In genomic region chr4:149941067-149941755, GRCm38 (mm10) we compare ENCODE assay signal across 13 mouse cellular contexts. TPM values are rescaled to one million over a fixed set of nuclear protein-coding genes. Genes with fewer than 3 reads are reported as not detected.
DNase-seq lines count a peak whose midpoint lies in the region; TF ChIP-seq lines count a peak whose summit lies in the region.
"Had no signal": no experiment of that assay in that cellular context is flagged by ENCODE, and none has a peak within 500 bp of the region (broad histone marks: within the 10 kb centered on the region; RNA-seq: fewer than 3 reads in every experiment).

No protein-coding gene starts in this region.

- no peaks in the 10 kb centered on the region for H3K4me1 ChIP-seq in kidney, adult 2 months (ENCODE audit: control insufficient read depth, insufficient read depth, low read length)
- H3K4me1 ChIP-seq: liver, embryonic 13.5 days had no signal

- WGBS in kidney, adult 2 months = 77% methylated on average over 18 of the region's 18 CpGs

- no peak for TF ChIP-seq POLR2A in kidney, adult 2 months (IDR thresholded peaks at IDR 0.05; ENCODE audit: low read depth, low read length)

- no peak overlapping the region for H3K27ac ChIP-seq in kidney, adult 2 months (ENCODE audit: insufficient read depth, low read depth, low read length)
- H3K27ac ChIP-seq: heart, embryonic 13.5 days; liver, embryonic 13.5 days had no signal

- H3K27me3 ChIP-seq in kidney, adult 2 months (replicated peaks; ENCODE audit: control insufficient read depth, insufficient read depth, low read length) = no peaks in the 10 kb centered on the region

- peak; percentile 40 for DNase-seq in adrenal gland, postnatal 14 days
- no peak for DNase-seq in adrenal gland, adult (ENCODE audit: inconsistent age in 2 of 2, low spot score in 1 of 2)
- peak; percentile 62 for DNase-seq in kidney, adult 2 months
- DNase-seq in kidney, adult 11 months = no peak
- peak; percentile 47 for DNase-seq in ZHBTc4 (ENCODE audit: low read depth, low spot score)
- peak; percentile 46 for DNase-seq in heart, postnatal 4 days
- no peak for DNase-seq in layer of hippocampus, adult 11-12 months (ENCODE audit: low spot score)
- no peak for DNase-seq in yolk sac, embryonic 10.5 days (ENCODE audit: low spot score)
- DNase-seq: cerebellum, postnatal 10 days; liver, embryonic 13.5 days had no signal

- H3K4me3 ChIP-seq in kidney, adult 2 months (ENCODE audit: insufficient read depth, low read depth, low read length) = no peak overlapping the region
- H3K4me3 ChIP-seq: heart, embryonic 13.5 days; liver, embryonic 13.5 days; myocyte had no signal

- H3K36me3 ChIP-seq in kidney, adult 2 months (ENCODE audit: control insufficient read depth, insufficient read depth, low read length) = no peaks in the 10 kb centered on the region
- H3K36me3 ChIP-seq: heart, embryonic 13.5 days; liver, embryonic 13.5 days had no signal

- no peak for TF ChIP-seq CTCF in kidney, adult 2 months (conservative IDR thresholded peaks at IDR 0.05; ENCODE audit: insufficient read depth, insufficient read length, low read depth, low read length)

RNA-seq across cellular contexts. Expression of gene Spsb1, which starts 13.6 kb away (rescaled TPM):
- 24.7 and 29.6 TPM in 2 replicates for total RNA-seq in adrenal gland, postnatal 14 days (2021)
- 6.5 and 6.7 TPM in 2 replicates for polyA plus RNA-seq in kidney, adult 2 months (2012; rRNA removed)
- 10 to 100 TPM; 26.2 to 26.7 TPM for total RNA-seq in heart, postnatal 4 days (2021)
- total RNA-seq: megakaryocyte-erythroid progenitor cell, adult 5-6 weeks had no signal

Comparison
In these comparisons a context has a peak if more than half of its experiments do, and no peak if none do; other contexts are left out.
1. DNase-seq: peak in adrenal gland, postnatal 14 days (single experiment), kidney, adult 2 months (single experiment), ZHBTc4 (single experiment) and heart, postnatal 4 days (single experiment); none in adrenal gland, adult (0 of 2), kidney, adult 11 months (single experiment), layer of hippocampus, adult 11-12 months (single experiment) and yolk sac, embryonic 10.5 days (single experiment).